Mouse (Mus musculus) retina, embryonic 14.5 days (tissue): ENCODE results near the gene Fmc1.

Experiments
- DNase-seq: peaks from one replicate; pipeline ENCODE4 v3.0.0-alpha.2; 2015; ENCODE audit warnings: low spot score

Gene Fmc1

GRCm38 (mm10) chr6:38551989-38552635 lies 18.8 kb downstream of the Fmc1 start:
- DNase-seq: peak; percentile 97

- no peak for DNase-seq
Measured at GRCm38 (mm10) chr6:38552636-38553000, 19.3 kb downstream of the Fmc1 start.

GRCm38 (mm10) chr6:38576096-38576495 lies 42.8 kb downstream of the Fmc1 start:
- DNase-seq: no peak

GRCm38 (mm10) chr6:38580112-38580857 lies 47.0 kb downstream of the Fmc1 start:
- DNase-seq: no peak

GRCm38 (mm10) chr6:38581711-38582110 lies 48.4 kb downstream of the Fmc1 start:
- DNase-seq: no peak
